Comparison of ENCODE assay signal across 32 mouse cellular contexts in genomic region chr13:103059995-103060652, GRCm38 (mm10).
DNase-seq lines count a peak whose midpoint lies in the region; ATAC-seq lines count a peak whose summit lies in the region.
"Had no signal": no experiment of that assay in that cellular context is flagged by ENCODE, and none has a peak within 500 bp of the region (broad histone marks: within the 10 kb centered on the region; RNA-seq: fewer than 3 reads in every experiment).

No protein-coding gene starts in this region.

- WGBS in midbrain, embryonic 14.5 days: 35% methylated on average over 11 of the region's 11 CpGs
- 62% methylated on average over 11 of the region's 11 CpGs for WGBS in midbrain, embryonic 13.5 days
- 30% methylated on average over 11 of the region's 11 CpGs for WGBS in hindbrain, embryonic 15.5 days
- 22% methylated on average over 11 of the region's 11 CpGs for WGBS in neural tube, embryonic 15.5 days

- H3K9me3 ChIP-seq in midbrain, embryonic 14.5 days (ENCODE audit: control insufficient read depth, low read length): no peaks in the 10 kb centered on the region
- no peaks in the 10 kb centered on the region for H3K9me3 ChIP-seq in midbrain, embryonic 13.5 days
- no peaks in the 10 kb centered on the region for H3K9me3 ChIP-seq in hindbrain, embryonic 15.5 days
- no peaks in the 10 kb centered on the region for H3K9me3 ChIP-seq in neural tube, embryonic 15.5 days (replicated peaks)
- H3K9me3 ChIP-seq: forebrain, embryonic 13.5 days; heart, embryonic 12.5 days; intestine, embryonic 15.5 days; limb, embryonic 12.5 days; liver, embryonic 15.5 days; lung, embryonic 15.5 days; neural tube, embryonic 12.5 days had no signal

- H3K27me3 ChIP-seq in midbrain, embryonic 14.5 days (ENCODE audit: control insufficient read depth, insufficient read depth, low read length): no peaks in the 10 kb centered on the region
- no peaks in the 10 kb centered on the region for H3K27me3 ChIP-seq in midbrain, embryonic 13.5 days
- no peaks in the 10 kb centered on the region for H3K27me3 ChIP-seq in hindbrain, embryonic 15.5 days
- H3K27me3 ChIP-seq in neural tube, embryonic 15.5 days (replicated peaks): peaks cover 8% of the 10 kb centered on the region; the same call in 1 of the 2 replicates
- H3K27me3 ChIP-seq: CH12.LX; forebrain, embryonic 13.5 days; heart, embryonic 12.5 days; intestine, embryonic 15.5 days; limb, embryonic 12.5 days; liver, embryonic 15.5 days; lung, embryonic 15.5 days; neural tube, embryonic 12.5 days had no signal

- peaks cover 4% of the 10 kb centered on the region; the same call in 1 of the 2 replicates for H3K4me1 ChIP-seq in midbrain, embryonic 14.5 days (ENCODE audit: control insufficient read depth, insufficient read depth, low read length)
- peaks cover 5% of the 10 kb centered on the region for H3K4me1 ChIP-seq in midbrain, embryonic 13.5 days (replicated peaks)
- H3K4me1 ChIP-seq in hindbrain, embryonic 15.5 days (replicated peaks): peaks cover 6% of the 10 kb centered on the region; the same call in 1 of the 2 replicates
- peaks cover 5% of the 10 kb centered on the region for H3K4me1 ChIP-seq in neural tube, embryonic 15.5 days
- H3K4me1 ChIP-seq: intestine, embryonic 15.5 days; limb, embryonic 12.5 days; liver, embryonic 15.5 days; lung, embryonic 15.5 days had no signal

- no peaks in the 10 kb centered on the region for H3K36me3 ChIP-seq in midbrain, embryonic 14.5 days (ENCODE audit: control insufficient read depth, insufficient read depth, low read length)
- H3K36me3 ChIP-seq in midbrain, embryonic 13.5 days: no peaks in the 10 kb centered on the region
- no peaks in the 10 kb centered on the region for H3K36me3 ChIP-seq in hindbrain, embryonic 15.5 days
- H3K36me3 ChIP-seq in neural tube, embryonic 15.5 days: no peaks in the 10 kb centered on the region
- H3K36me3 ChIP-seq: intestine, embryonic 15.5 days; limb, embryonic 12.5 days; liver, embryonic 15.5 days; lung, embryonic 15.5 days; neural tube, embryonic 12.5 days had no signal

- no peak overlapping the region for H3K4me2 ChIP-seq in midbrain, embryonic 14.5 days (ENCODE audit: low read length)
- H3K4me2 ChIP-seq in midbrain, embryonic 13.5 days (replicated peaks): no peak overlapping the region
- peak overlapping the region; percentile 39; the same call in 1 of the 2 replicates for H3K4me2 ChIP-seq in hindbrain, embryonic 15.5 days
- H3K4me2 ChIP-seq in neural tube, embryonic 15.5 days: peak overlapping the region; percentile 13; the same call in 1 of the 2 replicates
- H3K4me2 ChIP-seq: forebrain, embryonic 13.5 days; heart, embryonic 12.5 days; intestine, embryonic 15.5 days; limb, embryonic 12.5 days; liver, embryonic 15.5 days; lung, embryonic 15.5 days; midbrain, embryonic 11.5 days; neural tube, embryonic 12.5 days had no signal

- DNase-seq in embryo, embryonic 10.5 days (ENCODE audit: low spot score): peak; percentile 22
- no peak for DNase-seq in embryo, embryonic 9.5 days (ENCODE audit: extremely low spot score)
- DNase-seq in midbrain, embryonic 14.5 days: peak; percentile 60
- no peak for DNase-seq in cerebellum, postnatal 14 days
- DNase-seq: adrenal gland, adult 2 months; adrenal gland, postnatal 36 days; cerebellum, adult 2 months; cerebellum, postnatal 36 days; gastrocnemius, postnatal 14 days; kidney, adult 2 months; kidney, postnatal 36 days; retina, postnatal 1 day; right cerebral cortex, postnatal 25 days; thymus, adult 2 months; thymus, postnatal 36 days had no signal

- H3K4me3 ChIP-seq in midbrain, embryonic 14.5 days (replicated peaks; ENCODE audit: low read depth, low read length): no peak overlapping the region
- H3K4me3 ChIP-seq in midbrain, embryonic 13.5 days (replicated peaks): no peak overlapping the region
- no peak overlapping the region for H3K4me3 ChIP-seq in hindbrain, embryonic 15.5 days
- H3K4me3 ChIP-seq in neural tube, embryonic 15.5 days (replicated peaks): no peak overlapping the region
- H3K4me3 ChIP-seq: forebrain, embryonic 13.5 days; heart, embryonic 12.5 days; intestine, embryonic 15.5 days; layer of hippocampus, adult 2 months; left cerebral cortex, adult 2 months; limb, embryonic 12.5 days; liver, embryonic 15.5 days; lung, embryonic 15.5 days; neural tube, embryonic 12.5 days had no signal

- H3K9ac ChIP-seq in midbrain, embryonic 14.5 days (replicated peaks; ENCODE audit: low read length): no peak overlapping the region
- H3K9ac ChIP-seq in midbrain, embryonic 13.5 days (replicated peaks): no peak overlapping the region
- no peak overlapping the region for H3K9ac ChIP-seq in hindbrain, embryonic 15.5 days
- no peak overlapping the region for H3K9ac ChIP-seq in neural tube, embryonic 15.5 days (replicated peaks)
- H3K9ac ChIP-seq: forebrain, embryonic 13.5 days; heart, embryonic 12.5 days; intestine, embryonic 15.5 days; limb, embryonic 12.5 days; liver, embryonic 15.5 days; lung, embryonic 15.5 days; neural tube, embryonic 12.5 days had no signal

- ATAC-seq in midbrain, embryonic 14.5 days (ENCODE audit: low FRiP score, low TSS enrichment): no peak
- ATAC-seq in midbrain, embryonic 13.5 days: no peak
- peak; percentile 45; the same call in 1 of the 2 replicates for ATAC-seq in hindbrain, embryonic 15.5 days (ENCODE audit: low FRiP score, low read depth)
- ATAC-seq in neural tube, embryonic 15.5 days (ENCODE audit: low FRiP score): peak; percentile 56; the same call in 1 of the 2 replicates
- ATAC-seq in megakaryocyte, adult 5-6 weeks (ENCODE audit: poor library complexity, severe bottlenecking): no peak
- ATAC-seq: activated CD4-positive, CD25-positive, alpha-beta regulatory T cell, adult 4 months; forebrain, embryonic 13.5 days; intestine, embryonic 15.5 days had no signal

- no peak overlapping the region for H3K27ac ChIP-seq in midbrain, embryonic 14.5 days (replicated peaks; ENCODE audit: low read depth, low read length)
- no peak overlapping the region for H3K27ac ChIP-seq in midbrain, embryonic 13.5 days
- H3K27ac ChIP-seq in hindbrain, embryonic 15.5 days (replicated peaks): no peak overlapping the region
- no peak overlapping the region for H3K27ac ChIP-seq in neural tube, embryonic 15.5 days (replicated peaks)
- H3K27ac ChIP-seq: forebrain, embryonic 13.5 days; intestine, embryonic 15.5 days; layer of hippocampus, adult 2 months; left cerebral cortex, adult 2 months; limb, embryonic 12.5 days; liver, embryonic 15.5 days; lung, embryonic 15.5 days; neural tube, embryonic 12.5 days; stomach, postnatal 0 days had no signal

Comparison
In these comparisons a context has a peak if more than half of its experiments do, and no peak if none do; other contexts are left out.
1. DNase-seq: peak in embryo, embryonic 10.5 days (single experiment) and midbrain, embryonic 14.5 days (single experiment); none in embryo, embryonic 9.5 days (single experiment) and cerebellum, postnatal 14 days (0 of 2).
2. ATAC-seq: peak in hindbrain, embryonic 15.5 days (single experiment) and neural tube, embryonic 15.5 days (single experiment); none in midbrain, embryonic 14.5 days (single experiment), midbrain, embryonic 13.5 days (single experiment) and megakaryocyte, adult 5-6 weeks (single experiment).
3. H3K4me2 ChIP-seq: peak in hindbrain, embryonic 15.5 days (single experiment) and neural tube, embryonic 15.5 days (single experiment); none in midbrain, embryonic 14.5 days (single experiment) and midbrain, embryonic 13.5 days (single experiment).